Mouse (Mus musculus): Measurements from ENCODE around the gene Cyth4. TPM values are rescaled to one million over a fixed set of nuclear protein-coding genes. Genes with fewer than 3 reads are reported as not detected.
A peak's percentile ranks its signal among the peaks of the same experiment; 100 is the strongest.

The Cyth4 gene
- polyA plus RNA-seq, 1 experiment = 14.0 TPM

DNA sequence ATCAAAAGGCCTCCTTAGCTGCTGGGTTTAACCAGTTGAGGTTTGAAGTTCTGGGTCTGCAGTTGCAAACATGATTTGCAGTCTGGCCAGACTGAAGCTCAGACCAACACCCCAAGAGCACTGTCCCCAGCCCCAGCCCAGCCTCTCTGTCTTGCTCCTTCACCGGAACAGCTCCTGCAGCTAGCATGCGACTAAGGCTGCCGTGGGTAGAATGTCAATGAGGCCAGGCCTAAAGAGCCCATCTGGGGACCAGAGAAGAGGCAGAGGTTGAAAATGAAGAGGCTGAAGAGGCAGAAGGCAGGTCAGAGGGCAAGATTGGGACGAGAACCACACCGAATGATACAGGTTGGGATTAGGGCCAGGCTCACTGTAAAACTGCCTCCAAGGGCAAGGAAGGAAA, 36.6 kb downstream of the Cyth4 start:
- Histone ChIP-seq H3K4me1 (ENCODE audit: control insufficient read depth, insufficient read depth, low read length) (peaks cover 15% of the 10 kb centered on the region), H3K27ac (ENCODE audit: insufficient read depth, low read length) (no peak overlapping the region), H3K4me3 (ENCODE audit: insufficient read depth, low read length) (no peak overlapping the region)
- TF ChIP-seq CTCF (IDR thresholded peaks at IDR 0.05; ENCODE audit: extremely low read depth, insufficient read depth, low read length) (no peak), POLR2A (IDR thresholded peaks at IDR 0.05; ENCODE audit: extremely low read depth, insufficient read depth, low read length) (no peak)

DNA sequence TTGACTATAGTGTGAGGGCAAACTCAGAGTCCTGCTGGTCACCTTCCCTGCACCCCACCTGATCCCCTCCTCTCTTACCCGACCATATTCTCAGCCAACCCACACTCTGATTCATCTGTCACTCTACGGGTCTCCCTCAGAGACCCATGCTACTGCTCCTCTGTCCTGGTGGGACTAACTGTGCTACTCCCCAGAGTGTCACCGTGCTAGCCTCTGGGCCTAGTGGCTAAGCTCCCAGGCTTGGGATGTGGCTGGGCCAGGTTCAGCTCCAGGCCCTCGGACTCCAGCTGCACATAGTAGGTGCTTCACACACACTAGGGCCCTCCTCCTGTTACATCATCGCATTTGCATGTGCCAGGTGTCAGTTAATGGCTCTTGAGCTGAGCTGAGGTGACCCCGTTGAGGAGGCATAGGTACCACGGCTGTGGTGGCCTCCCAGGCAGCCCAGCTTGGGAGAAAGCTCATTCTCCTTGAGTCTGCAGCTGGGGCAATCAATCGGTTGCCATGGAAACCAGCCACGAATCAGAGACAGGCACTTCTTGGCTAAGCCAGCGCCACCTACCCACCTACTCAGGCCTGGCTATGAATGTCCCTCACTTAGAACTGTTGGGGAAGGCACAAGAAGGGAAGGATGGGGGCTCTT, 37.4 kb downstream of the Cyth4 start:
- no peak overlapping the region for H3K27ac ChIP-seq (ENCODE audit: insufficient read depth, low read length)
- peaks cover 15% of the 10 kb centered on the region for H3K4me1 ChIP-seq (ENCODE audit: control insufficient read depth, insufficient read depth, low read length)
- no peak overlapping the region for H3K4me3 ChIP-seq (ENCODE audit: insufficient read depth, low read length)
- no peak for TF ChIP-seq POLR2A (IDR thresholded peaks at IDR 0.05; ENCODE audit: extremely low read depth, insufficient read depth, low read length)
- TF ChIP-seq CTCF (IDR thresholded peaks at IDR 0.05; ENCODE audit: extremely low read depth, insufficient read depth, low read length) = no peak

DNA sequence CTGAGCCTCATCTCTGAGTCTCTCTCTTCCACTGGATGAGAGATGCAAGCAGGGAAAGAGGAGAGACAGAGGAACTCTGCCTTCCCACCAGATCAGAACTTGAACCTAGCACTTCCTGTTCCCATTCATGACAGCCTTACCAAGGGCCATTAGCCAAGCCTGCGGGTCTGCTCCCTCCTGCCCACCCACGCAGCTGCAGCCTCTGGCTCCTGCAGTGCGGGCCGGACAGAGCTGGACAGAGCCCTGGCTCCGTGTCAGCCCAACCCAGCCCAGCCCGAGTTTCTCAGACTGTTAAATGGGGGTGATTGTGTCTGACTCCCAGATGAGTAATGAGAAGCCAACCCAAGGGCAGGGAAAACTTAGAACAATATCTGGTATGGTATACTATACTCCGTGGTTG, 38.4 kb downstream of the Cyth4 start:
- TF ChIP-seq POLR2A (IDR thresholded peaks at IDR 0.05; ENCODE audit: extremely low read depth, insufficient read depth, low read length) (no peak), CTCF (IDR thresholded peaks at IDR 0.05; ENCODE audit: extremely low read depth, insufficient read depth, low read length) (no peak)
- no peak overlapping the region for H3K4me3 ChIP-seq (ENCODE audit: insufficient read depth, low read length)
- peaks cover 15% of the 10 kb centered on the region for H3K4me1 ChIP-seq (ENCODE audit: control insufficient read depth, insufficient read depth, low read length)
- H3K27ac ChIP-seq (ENCODE audit: insufficient read depth, low read length) = peak overlapping the region; percentile 26; the same call in 1 of the 2 replicates

DNA sequence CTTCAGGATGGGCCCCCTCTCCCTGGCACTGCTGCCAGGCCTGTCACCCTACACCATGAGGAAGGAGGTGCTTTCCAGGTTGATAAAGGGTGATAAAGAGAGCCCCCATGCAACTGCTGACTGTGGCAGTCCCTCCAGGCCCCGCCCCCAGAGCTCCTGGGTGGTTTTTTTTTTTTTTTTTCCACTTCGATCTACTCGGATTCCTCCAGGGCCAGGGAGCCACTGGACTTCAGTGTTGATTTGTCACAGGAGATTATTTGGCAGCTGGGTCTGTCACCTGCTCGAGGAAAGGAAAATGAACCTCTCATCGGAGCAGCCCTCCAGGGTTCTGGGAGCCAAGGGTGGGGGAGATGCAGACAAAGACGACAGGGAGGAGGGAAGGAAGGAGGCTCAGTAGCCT, 46.8 kb downstream of the Cyth4 start:
- no peak overlapping the region for H3K4me3 ChIP-seq (ENCODE audit: insufficient read depth, low read length)
- no peak overlapping the region for H3K27ac ChIP-seq (ENCODE audit: insufficient read depth, low read length)
- H3K4me1 ChIP-seq (ENCODE audit: control insufficient read depth, insufficient read depth, low read length) = peaks cover 2% of the 10 kb centered on the region
- TF ChIP-seq CTCF (IDR thresholded peaks at IDR 0.05; ENCODE audit: extremely low read depth, insufficient read depth, low read length) = no peak
- TF ChIP-seq POLR2A (IDR thresholded peaks at IDR 0.05; ENCODE audit: extremely low read depth, insufficient read depth, low read length) = no peak

DNA sequence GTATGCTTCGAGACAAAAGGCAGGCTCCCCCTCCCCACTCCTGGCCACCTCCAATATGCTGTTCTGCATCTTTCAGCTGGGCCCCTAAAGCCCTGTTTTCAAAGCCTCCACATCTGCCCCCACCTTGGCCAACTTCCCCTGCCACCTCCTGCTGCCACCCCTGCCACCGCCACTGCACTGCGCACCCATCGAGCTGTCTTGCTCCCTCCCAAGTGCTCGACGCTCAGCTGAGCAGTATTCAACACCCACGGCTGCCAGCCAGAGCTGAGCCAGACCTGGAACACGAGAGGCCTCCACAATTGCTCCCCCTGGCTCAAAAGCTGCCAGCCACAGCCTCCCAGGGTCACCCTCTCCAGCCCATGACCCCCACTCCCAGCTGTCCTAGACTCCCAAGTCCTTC, 47.8 kb downstream of the Cyth4 start:
- Histone ChIP-seq H3K27ac (ENCODE audit: insufficient read depth, low read length) (no peak overlapping the region), H3K4me3 (ENCODE audit: insufficient read depth, low read length) (no peak overlapping the region), H3K4me1 (ENCODE audit: control insufficient read depth, insufficient read depth, low read length) (peaks cover 2% of the 10 kb centered on the region)
- no peak for TF ChIP-seq CTCF (IDR thresholded peaks at IDR 0.05; ENCODE audit: extremely low read depth, insufficient read depth, low read length)
- TF ChIP-seq POLR2A (IDR thresholded peaks at IDR 0.05; ENCODE audit: extremely low read depth, insufficient read depth, low read length) = no peak

DNA sequence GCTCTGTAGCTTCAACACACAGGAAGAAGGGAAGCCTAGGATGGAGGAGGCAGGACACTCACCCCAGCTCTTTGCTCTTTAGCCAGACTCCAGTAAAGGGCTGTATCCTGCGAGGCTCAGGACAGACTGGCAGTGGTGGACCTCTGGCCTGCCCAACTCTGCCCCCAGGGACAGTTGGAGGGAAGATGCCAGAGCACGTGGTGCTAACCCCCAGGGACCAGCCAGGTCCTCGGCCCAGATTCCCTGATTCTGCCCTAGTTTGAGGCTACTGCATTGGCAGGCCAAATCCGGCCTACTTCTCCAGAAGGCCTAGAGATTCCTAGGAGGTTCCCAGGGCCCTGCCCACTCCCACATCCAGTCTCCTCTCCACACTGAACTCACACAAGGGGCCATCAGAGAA, 50.9 kb downstream of the Cyth4 start:
- Histone ChIP-seq H3K4me1 (ENCODE audit: control insufficient read depth, insufficient read depth, low read length) (peaks cover 2% of the 10 kb centered on the region), H3K27ac (ENCODE audit: insufficient read depth, low read length) (no peak overlapping the region), H3K4me3 (ENCODE audit: insufficient read depth, low read length) (no peak overlapping the region)
- no peak for TF ChIP-seq POLR2A (IDR thresholded peaks at IDR 0.05; ENCODE audit: extremely low read depth, insufficient read depth, low read length)
- TF ChIP-seq CTCF (IDR thresholded peaks at IDR 0.05; ENCODE audit: extremely low read depth, insufficient read depth, low read length) = no peak

DNA sequence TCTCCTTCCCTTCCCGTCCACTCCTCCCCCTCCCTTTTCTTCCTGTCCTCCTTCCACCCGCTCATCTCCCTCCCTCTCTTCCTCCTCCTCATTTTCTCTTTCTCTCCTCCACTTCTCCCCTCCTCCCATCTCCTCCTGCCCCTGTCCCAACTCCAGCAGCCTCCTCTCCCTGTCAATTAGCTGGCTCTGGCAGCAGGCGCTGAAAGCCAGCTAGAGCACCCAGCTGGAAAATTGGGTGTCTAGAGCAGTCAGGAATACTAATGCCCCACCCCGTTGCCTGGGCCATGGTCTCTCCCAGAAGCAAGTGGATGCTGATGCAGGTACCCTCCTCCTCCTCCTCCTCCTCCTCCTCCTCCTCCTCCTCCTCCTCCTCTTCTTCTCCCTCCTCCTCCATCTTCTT, 54.3 kb downstream of the Cyth4 start:
- Histone ChIP-seq H3K4me1 (ENCODE audit: control insufficient read depth, insufficient read depth, low read length) (no peaks in the 10 kb centered on the region), H3K4me3 (ENCODE audit: insufficient read depth, low read length) (no peak overlapping the region), H3K27ac (ENCODE audit: insufficient read depth, low read length) (no peak overlapping the region)
- TF ChIP-seq CTCF (IDR thresholded peaks at IDR 0.05; ENCODE audit: extremely low read depth, insufficient read depth, low read length) = no peak
- TF ChIP-seq POLR2A (IDR thresholded peaks at IDR 0.05; ENCODE audit: extremely low read depth, insufficient read depth, low read length) = no peak

DNA sequence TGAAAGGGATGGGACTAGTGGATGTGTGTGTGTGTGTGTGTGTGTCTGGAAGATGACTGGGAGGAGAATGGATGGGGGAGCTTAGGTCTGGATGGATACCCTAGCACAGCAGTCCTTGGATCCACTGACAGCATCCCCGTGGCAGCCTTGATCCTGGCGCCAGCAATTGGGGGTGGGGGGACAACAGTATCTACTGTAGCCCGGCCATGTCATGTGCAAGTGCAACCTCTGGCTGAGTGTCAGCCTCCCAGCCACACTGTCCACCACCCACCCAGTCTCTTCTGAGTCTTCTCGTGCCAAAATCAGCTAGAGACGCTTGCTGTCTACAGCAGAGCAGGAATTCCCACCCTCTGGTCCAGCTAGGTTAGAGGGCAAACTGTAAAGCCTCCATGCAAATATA, 67.4 kb downstream of the Cyth4 start:
- peaks cover under 1% of the 10 kb centered on the region; the same call in 1 of the 2 replicates for H3K4me1 ChIP-seq (ENCODE audit: control insufficient read depth, insufficient read depth, low read length)
- H3K4me3 ChIP-seq (ENCODE audit: insufficient read depth, low read length) = no peak overlapping the region
- H3K27ac ChIP-seq (ENCODE audit: insufficient read depth, low read length) = no peak overlapping the region
- TF ChIP-seq CTCF (IDR thresholded peaks at IDR 0.05; ENCODE audit: extremely low read depth, insufficient read depth, low read length) (no peak), POLR2A (IDR thresholded peaks at IDR 0.05; ENCODE audit: extremely low read depth, insufficient read depth, low read length) (no peak)

DNA sequence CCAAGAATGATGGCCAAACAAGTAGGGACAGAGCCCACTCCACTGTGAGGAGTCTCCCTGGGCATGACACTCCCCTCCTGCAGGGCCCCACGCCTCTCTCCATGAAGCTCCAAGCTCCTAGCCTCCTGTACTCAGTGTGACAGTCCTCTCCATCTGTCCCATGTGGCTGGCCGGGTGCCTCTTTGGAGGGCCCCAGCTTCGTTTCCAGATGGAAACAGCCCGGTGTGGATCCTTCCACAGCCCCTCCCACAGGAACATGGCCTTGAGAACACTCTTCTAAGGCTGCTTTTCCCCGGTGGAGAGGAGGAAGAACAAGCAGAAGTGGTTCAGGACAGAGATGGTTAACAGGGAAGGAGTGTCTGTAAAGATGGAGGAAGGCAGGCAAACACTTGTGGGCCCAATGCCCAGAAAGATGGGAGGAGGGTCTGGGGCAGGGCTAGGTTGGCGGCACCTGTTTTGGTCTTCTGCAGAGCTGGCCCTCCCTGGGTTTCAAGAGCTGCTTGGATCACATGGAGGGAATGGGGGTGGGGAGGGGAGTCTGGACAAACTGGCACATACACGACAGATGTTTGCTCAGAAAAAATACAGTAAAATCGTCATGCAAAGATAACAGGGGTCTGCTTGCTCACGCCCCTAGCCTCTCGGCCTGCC, 72.5 kb downstream of the Cyth4 start:
- H3K27ac ChIP-seq (ENCODE audit: insufficient read depth, low read length) = no peak overlapping the region
- TF ChIP-seq CTCF (IDR thresholded peaks at IDR 0.05; ENCODE audit: extremely low read depth, insufficient read depth, low read length) = no peak
- TF ChIP-seq POLR2A (IDR thresholded peaks at IDR 0.05; ENCODE audit: extremely low read depth, insufficient read depth, low read length) = no peak

DNA sequence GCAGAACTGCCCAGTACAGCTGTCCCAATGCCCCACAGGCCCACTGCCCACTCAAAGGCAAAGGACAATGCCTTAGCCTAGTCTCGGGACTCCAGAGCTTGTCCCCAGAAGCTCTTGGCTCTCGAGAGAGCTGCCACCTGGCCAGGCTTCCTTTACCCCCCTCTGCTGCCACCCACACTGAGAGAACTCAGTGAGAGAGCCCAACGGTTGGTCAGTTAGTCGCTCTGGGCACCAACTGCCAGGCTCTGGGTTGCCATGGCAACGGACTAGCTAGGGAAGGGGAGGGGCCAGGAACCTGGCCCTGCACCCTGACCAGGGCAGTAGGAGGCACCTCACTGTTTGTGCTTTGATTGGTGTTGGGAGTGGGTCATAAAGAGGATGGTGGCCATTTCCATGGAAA, 73.5 kb downstream of the Cyth4 start:
- H3K27ac ChIP-seq (ENCODE audit: insufficient read depth, low read length) = no peak overlapping the region
- peaks cover 26% of the 10 kb centered on the region for H3K4me1 ChIP-seq (ENCODE audit: control insufficient read depth, insufficient read depth, low read length)
- TF ChIP-seq CTCF (IDR thresholded peaks at IDR 0.05; ENCODE audit: extremely low read depth, insufficient read depth, low read length) (no peak), POLR2A (IDR thresholded peaks at IDR 0.05; ENCODE audit: extremely low read depth, insufficient read depth, low read length) (no peak)
- no peak overlapping the region for H3K4me3 ChIP-seq (ENCODE audit: insufficient read depth, low read length)

More for the DNA sequence above, 72.5 kb downstream of the Cyth4 start:
- H3K4me1 ChIP-seq (ENCODE audit: control insufficient read depth, insufficient read depth, low read length) = peaks cover 19% of the 10 kb centered on the region
- no peak overlapping the region for H3K4me3 ChIP-seq (ENCODE audit: insufficient read depth, low read length)

Other genes starting within 250 kb of the Cyth4 start
- not detected in 2 replicates for gene Tex33, start 201.1 kb upstream of the Cyth4 start, polyA plus RNA-seq (2012; rRNA removed)
- 65.7 and 67.6 TPM in 2 replicates for gene Tst, start 191.1 kb upstream of the Cyth4 start, polyA plus RNA-seq (2012; rRNA removed)
- gene Mpst, start 190.6 kb upstream of the Cyth4 start, polyA plus RNA-seq (2012; rRNA removed) = 66.7 and 72.9 TPM in 2 replicates
- gene Kctd17, start 168.5 kb upstream of the Cyth4 start, polyA plus RNA-seq (2012; rRNA removed) = 489 and 526 TPM in 2 replicates
- 0.04 and 0.11 TPM in 2 replicates for gene Tmprss6, start 128.4 kb upstream of the Cyth4 start, polyA plus RNA-seq (2012; rRNA removed)
- gene Il2rb, start 101.8 kb upstream of the Cyth4 start, polyA plus RNA-seq (2012; rRNA removed) = 0.11 and 0.29 TPM in 2 replicates
- 3.6 and 3.9 TPM in 2 replicates for gene C1qtnf6, start 65.6 kb upstream of the Cyth4 start, polyA plus RNA-seq (2012; rRNA removed)
- 13.8 and 20.9 TPM in 2 replicates for gene Sstr3, start 52.4 kb upstream of the Cyth4 start, polyA plus RNA-seq (2012; rRNA removed)
- 6.0 and 7.2 TPM in 2 replicates for gene Rac2, start 24.3 kb upstream of the Cyth4 start, polyA plus RNA-seq (2012; rRNA removed)
- 59.2 and 65.2 TPM in 2 replicates for gene Elfn2, start 121.7 kb downstream of the Cyth4 start, polyA plus RNA-seq (2012; rRNA removed)
- 5.8 and 6.3 TPM in 2 replicates for gene Mfng, start 176.4 kb downstream of the Cyth4 start, polyA plus RNA-seq (2012; rRNA removed)
- 4.7 and 5.2 TPM in 2 replicates for gene Card10, start 206.0 kb downstream of the Cyth4 start, polyA plus RNA-seq (2012; rRNA removed)
- gene Cdc42ep1, start 245.6 kb downstream of the Cyth4 start, polyA plus RNA-seq (2012; rRNA removed) = 23.3 and 28.1 TPM in 2 replicates

Data from cortical plate, adult 2 months (tissue).